Mouse (Mus musculus) hindbrain, postnatal 0 days (tissue): ENCODE data around the gene Psmc2. TPM values are rescaled to one million over a fixed set of nuclear protein-coding genes. Genes with fewer than 3 reads are reported as not detected.

ENCODE experiments used
- ATAC-seq: fragments of 200-750 bp; cut with Nextera tagmentation; 2 replicates; pipeline ENCODE4 v1.8.0; 2017; ENCODE audit warnings: mild to moderate bottlenecking, moderate TSS enrichment, moderate library complexity
- DNase-seq: peaks from one replicate; pipeline ENCODE4 v3.0.0-alpha.2; 2015; ENCODE audit warnings: low spot score
- H3K27ac ChIP-seq: fragments of 300-500 bp; sonication (generic); 2 replicates; pipeline ENCODE4 v1.5.1; 2014; ENCODE audit warnings: mild to moderate bottlenecking
- H3K27me3 ChIP-seq: fragments of 300-500 bp; sonication (generic); 2 replicates; pipeline ENCODE4 v1.6.1; 2014; ENCODE audit warnings: low read length, mixed read lengths; ENCODE audit not compliant: insufficient read depth
- H3K36me3 ChIP-seq: fragments of 300-500 bp; sonication (generic); 2 replicates; pipeline ENCODE4 v1.6.1; 2014; ENCODE audit warnings: low read length, mixed read lengths; ENCODE audit not compliant: insufficient read depth
- H3K4me1 ChIP-seq: fragments of 300-500 bp; sonication (generic); 2 replicates; pipeline ENCODE4 v1.6.1; 2014; ENCODE audit warnings: antibody characterized with exemption, low read length, mixed read lengths; ENCODE audit not compliant: insufficient read depth
- H3K4me2 ChIP-seq: fragments of 300-500 bp; sonication (generic); 2 replicates; pipeline ENCODE4 v1.6.1; 2014; ENCODE audit warnings: low read depth, mild to moderate bottlenecking, low read length, moderate library complexity, mixed read lengths
- H3K4me3 ChIP-seq: fragments of 300-500 bp; sonication (generic); 2 replicates; pipeline ENCODE4 v1.5.1; 2014; ENCODE audit warnings: low read length
- H3K9ac ChIP-seq: fragments of 300-500 bp; sonication (generic); replicated peaks from 2 replicates; pipeline ENCODE4 v1.6.1; 2014; ENCODE audit warnings: mild to moderate bottlenecking, low read length, moderate library complexity, mixed read lengths
- H3K9me3 ChIP-seq: fragments of 300-500 bp; sonication (generic); 2 replicates; pipeline ENCODE4 v1.6.1; 2016; ENCODE audit warnings: low read length, mixed read lengths
- CTCF ChIP-seq: IDR thresholded peaks from 2 replicates; pipeline ENCODE4 v1.5.1; 2016; ENCODE audit warnings: antibody characterized with exemption, control low read depth, low read depth
- WGBS: fragments of 180-500 bp; shearing (Covaris S2); extraction: QIAGEN DNeasy Blood & Tissue Kit; methylation state at CpG from one replicate; pipeline ENCODE4 v1.1.7; 2014; 5-methylcytosine and 5-hydroxymethylcytosine counted together
- polyA plus RNA-seq: library from polyadenylated mRNA; unstranded; fragments of >200 nt; fragmentation: Nextera tagmentation; extraction: Ambion mirVana; gene quantifications from 2 replicates; pipeline ENCODE4 v1.2.1, GENCODE M21; 2015
- total RNA-seq: library from RNA; depleted of rRNA; stranded (reverse); fragments of >200 nt; gene quantifications from 2 replicates; pipeline ENCODE4 v1.2.3, GENCODE M21; 2014

The Psmc2 gene
- total and polyA plus RNA-seq, 2 experiments from 2014 or later = 28.3 to 186 TPM

- no peak for DNase-seq
- H3K4me1 ChIP-seq = no peaks in the 10 kb centered on the region
- H3K27me3 ChIP-seq = no peaks in the 10 kb centered on the region
- H3K4me3 ChIP-seq = no peak overlapping the region
- no peak overlapping the region for H3K4me2 ChIP-seq
- ATAC-seq = no peak
- no peak overlapping the region for H3K27ac ChIP-seq
- TF ChIP-seq CTCF = no peak
- WGBS = 95% methylated on average over 10 of the region's 10 CpGs
- H3K9ac ChIP-seq = no peak overlapping the region
- H3K9me3 ChIP-seq = no peaks in the 10 kb centered on the region
- H3K36me3 ChIP-seq = peaks cover 78% of the 10 kb centered on the region
Measured at GRCm38 (mm10) chr5:21743606-21744005, 41.5 kb upstream of the Psmc2 start.

- H3K36me3 ChIP-seq = peaks cover 73% of the 10 kb centered on the region
- ATAC-seq (no peak), DNase-seq (no peak)
- H3K4me1 ChIP-seq = no peaks in the 10 kb centered on the region
- no peak overlapping the region for H3K4me2 ChIP-seq
- no peak overlapping the region for H3K27ac ChIP-seq
- no peak overlapping the region for H3K4me3 ChIP-seq
- no peaks in the 10 kb centered on the region for H3K9me3 ChIP-seq
- no peak for TF ChIP-seq CTCF
- no peak overlapping the region for H3K9ac ChIP-seq
- H3K27me3 ChIP-seq = no peaks in the 10 kb centered on the region
Measured at GRCm38 (mm10) chr5:21744651-21745050, 40.4 kb upstream of the Psmc2 start.

GRCm38 (mm10) chr5:21745966-21746365, 39.1 kb upstream of the Psmc2 start:
- no peak for TF ChIP-seq CTCF
- no peaks in the 10 kb centered on the region for H3K9me3 ChIP-seq
- no peak overlapping the region for H3K4me3 ChIP-seq
- H3K4me2 ChIP-seq = no peak overlapping the region
- no peak overlapping the region for H3K9ac ChIP-seq
- H3K27ac ChIP-seq = no peak overlapping the region
- WGBS = 92% methylated on average over 7 of the region's 8 CpGs
- ATAC-seq = no peak
- H3K27me3 ChIP-seq = no peaks in the 10 kb centered on the region
- H3K36me3 ChIP-seq = peaks cover 65% of the 10 kb centered on the region
- H3K4me1 ChIP-seq = no peaks in the 10 kb centered on the region
- no peak for DNase-seq

GRCm38 (mm10) chr5:21768506-21768905, 16.6 kb upstream of the Psmc2 start:
- no peak overlapping the region for H3K4me3 ChIP-seq
- TF ChIP-seq CTCF = no peak
- H3K27me3 ChIP-seq = no peaks in the 10 kb centered on the region
- H3K9ac ChIP-seq = no peak overlapping the region
- no peak for ATAC-seq
- no peak for DNase-seq
- no peak overlapping the region for H3K27ac ChIP-seq
- peaks cover 52% of the 10 kb centered on the region for H3K36me3 ChIP-seq
- H3K9me3 ChIP-seq = no peaks in the 10 kb centered on the region
- 90% methylated on average over 4 of the region's 4 CpGs for WGBS
- H3K4me2 ChIP-seq = no peak overlapping the region
- H3K4me1 ChIP-seq = no peaks in the 10 kb centered on the region

- H3K4me2 ChIP-seq = no peak overlapping the region
- H3K9me3 ChIP-seq = no peaks in the 10 kb centered on the region
- H3K4me1 ChIP-seq = no peaks in the 10 kb centered on the region
- ATAC-seq = no peak
- WGBS = 96% methylated on average over 6 of the region's 6 CpGs
- H3K4me3 ChIP-seq = no peak overlapping the region
- H3K9ac ChIP-seq = no peak overlapping the region
- no peak for TF ChIP-seq CTCF
- no peak overlapping the region for H3K27ac ChIP-seq
- no peak for DNase-seq
- H3K36me3 ChIP-seq = peaks cover 48% of the 10 kb centered on the region
- no peaks in the 10 kb centered on the region for H3K27me3 ChIP-seq
Measured at GRCm38 (mm10) chr5:21769841-21770240, 15.2 kb upstream of the Psmc2 start.

GRCm38 (mm10) chr5:21776491-21776890, 8.6 kb upstream of the Psmc2 start:
- Histone ChIP-seq H3K9me3 (no peaks in the 10 kb centered on the region), H3K4me3 (no peak overlapping the region), H3K4me1 (no peaks in the 10 kb centered on the region), H3K4me2 (no peak overlapping the region), H3K36me3 (peaks cover 46% of the 10 kb centered on the region), H3K27ac (no peak overlapping the region), H3K27me3 (no peaks in the 10 kb centered on the region), H3K9ac (no peak overlapping the region)
- DNase-seq = no peak
- no peak for ATAC-seq
- TF ChIP-seq CTCF = no peak
- 96% methylated on average over 6 of the region's 6 CpGs for WGBS

GRCm38 (mm10) chr5:21784161-21785052, 676 bp upstream of the Psmc2 start:
- Histone ChIP-seq H3K9me3 (no peaks in the 10 kb centered on the region), H3K9ac (peak overlapping the region; percentile 74), H3K27me3 (no peaks in the 10 kb centered on the region), H3K4me1 (peaks cover 9% of the 10 kb centered on the region), H3K27ac (peak overlapping the region; percentile 75), H3K4me3 (peak overlapping the region; percentile 91), H3K4me2 (peak overlapping the region; percentile 99), H3K36me3 (peaks cover 32% of the 10 kb centered on the region)
- no peak for TF ChIP-seq CTCF
- peak; percentile 85 for ATAC-seq
- WGBS = under 1% methylated on average over 50 of the region's 51 CpGs
- peak; percentile 33 for DNase-seq
